Mouse (Mus musculus) CH12.LX (cell line): ENCODE results near the gene Vasp.

Experiments used
- BHLHE40 ChIP-seq: IDR thresholded peaks from 2 replicates; pipeline ENCODE4 v1.6.1; 2011; ENCODE audit warnings: mild to moderate bottlenecking, low read depth, low read length, improper control_type of control experiment
- JUND ChIP-seq: conservative IDR thresholded peaks from 2 replicates; pipeline ENCODE4 v1.6.1; 2011; ENCODE audit warnings: low read depth, low read length, improper control_type of control experiment
- MEF2A ChIP-seq: IDR thresholded peaks from 2 replicates; pipeline ENCODE4 v1.6.1; 2014; ENCODE audit warnings: low read depth, mild to moderate bottlenecking, inconsistent platforms, low read length, improper control_type of control experiment, borderline replicate concordance
- POLR2A ChIP-seq: IDR thresholded peaks from 2 replicates; pipeline ENCODE4 v1.6.1; 2011; ENCODE audit warnings: low read depth, mild to moderate bottlenecking, improper control_type of control experiment, low read length
- ZC3H11A ChIP-seq: IDR thresholded peaks from 2 replicates; pipeline ENCODE4 v1.6.1; 2012; ENCODE audit warnings: low read depth, mild to moderate bottlenecking, inconsistent platforms, low read length, improper control_type of control experiment

GRCm38 (mm10) chr7:19239986-19240385 is 31.6 kb downstream of the Vasp start:
- TF ChIP-seq POLR2A, result no peak
- TF ChIP-seq JUND, result no peak
- no peak for TF ChIP-seq MEF2A
- TF ChIP-seq ZC3H11A, result no peak
- TF ChIP-seq BHLHE40, result no peak
